Mouse (Mus musculus) heart, embryonic 10.5 days (tissue): ENCODE results near the gene Fus. TPM values are rescaled to one million over a fixed set of nuclear protein-coding genes. Genes with fewer than 3 reads are reported as not detected.

Source experiments
- DNase-seq: peaks from one replicate; pipeline ENCODE4 v3.0.0-alpha.2; 2017; ENCODE audit warnings: low spot score
- H3K27ac ChIP-seq: fragments of 300-500 bp; sonication (generic); 2 replicates; pipeline ENCODE4 v1.5.1; 2016; ENCODE audit warnings: mild to moderate bottlenecking
- H3K27me3 ChIP-seq: fragments of 300-500 bp; sonication (generic); 2 replicates; pipeline ENCODE4 v1.6.1; 2016; ENCODE audit warnings: mild to moderate bottlenecking; ENCODE audit not compliant: poor library complexity, insufficient read depth, severe bottlenecking
- H3K36me3 ChIP-seq: fragments of 300-500 bp; sonication (generic); 2 replicates; pipeline ENCODE4 v1.6.1; 2016; ENCODE audit warnings: mild to moderate bottlenecking, moderate library complexity
- H3K4me1 ChIP-seq: fragments of 300-500 bp; sonication (generic); 2 replicates; pipeline ENCODE4 v1.6.1; 2016; ENCODE audit warnings: mild to moderate bottlenecking
- H3K4me3 ChIP-seq: fragments of 300-500 bp; sonication (generic); 2 replicates; pipeline ENCODE4 v1.5.1; 2016; ENCODE audit warnings: mild to moderate bottlenecking, moderate library complexity
- H3K9me3 ChIP-seq: fragments of 300-500 bp; sonication (generic); 2 replicates; pipeline ENCODE4 v1.6.1; 2016; ENCODE audit warnings: mild to moderate bottlenecking, moderate library complexity
- WGBS: fragments of 180-500 bp; shearing (Covaris S2); methylation state at CpG from one replicate; pipeline ENCODE4 v1.1.7; 2016; 5-methylcytosine and 5-hydroxymethylcytosine counted together
- polyA plus RNA-seq: library from polyadenylated mRNA; unstranded; fragments of >200 nt; fragmentation: Nextera tagmentation; extraction: Ambion mirVana; gene quantifications from 2 replicates; pipeline ENCODE4 v1.2.1, GENCODE M21; 2016

Gene Fus
- polyA plus RNA-seq, 1 experiment from 2014 or later: 362 TPM

DNA sequence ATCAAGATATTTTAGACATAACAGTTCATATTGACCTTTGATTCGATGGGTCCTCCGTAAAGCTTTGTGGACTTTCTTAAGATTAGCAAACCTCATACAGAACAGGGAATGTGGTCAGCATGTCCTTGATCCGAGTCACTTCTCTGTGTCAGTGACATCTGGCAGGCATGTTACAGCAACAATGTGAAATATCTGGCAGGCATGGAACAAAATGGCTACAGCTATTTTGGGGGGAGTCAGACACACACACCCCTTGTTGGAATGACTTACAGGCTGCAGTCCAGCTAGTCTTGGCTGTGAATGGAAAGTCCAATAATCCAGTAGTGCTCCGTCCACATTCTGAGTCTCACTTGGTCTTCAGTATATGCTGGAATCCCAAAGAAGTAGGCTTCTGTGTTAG lies 56.3 kb downstream of the Fus start:
- Histone ChIP-seq H3K4me1 (no peaks in the 10 kb centered on the region), H3K4me3 (no peak overlapping the region), H3K27me3 (no peaks in the 10 kb centered on the region), H3K9me3 (no peaks in the 10 kb centered on the region), H3K36me3 (no peaks in the 10 kb centered on the region), H3K27ac (no peak overlapping the region)
- WGBS: 83% methylated on average over 4 of the region's 4 CpGs
- DNase-seq: no peak

DNA sequence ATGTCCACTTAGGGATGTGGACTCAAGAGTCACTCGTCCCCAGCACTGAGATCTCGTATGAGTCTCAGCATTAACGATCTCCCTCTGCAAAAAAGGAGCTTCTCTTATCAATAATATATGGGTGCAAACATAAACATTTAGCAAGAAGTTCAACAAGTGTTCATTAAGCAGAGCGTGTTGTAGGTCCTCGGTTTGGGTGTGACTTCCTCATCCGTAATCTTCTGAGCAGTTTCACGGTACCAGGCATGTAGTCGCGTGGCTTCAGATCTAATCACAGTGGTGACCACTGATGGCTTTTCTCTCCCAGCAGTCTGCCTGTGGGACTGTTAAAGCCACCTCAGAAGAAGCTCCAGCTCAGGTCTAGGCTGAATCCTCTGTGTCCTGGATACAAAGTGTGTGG lies 57.1 kb downstream of the Fus start:
- DNase-seq: no peak
- Histone ChIP-seq H3K27ac (no peak overlapping the region), H3K4me1 (no peaks in the 10 kb centered on the region), H3K9me3 (no peaks in the 10 kb centered on the region), H3K4me3 (no peak overlapping the region), H3K27me3 (no peaks in the 10 kb centered on the region), H3K36me3 (no peaks in the 10 kb centered on the region)
- WGBS: 83% methylated on average over 9 of the region's 9 CpGs

DNA sequence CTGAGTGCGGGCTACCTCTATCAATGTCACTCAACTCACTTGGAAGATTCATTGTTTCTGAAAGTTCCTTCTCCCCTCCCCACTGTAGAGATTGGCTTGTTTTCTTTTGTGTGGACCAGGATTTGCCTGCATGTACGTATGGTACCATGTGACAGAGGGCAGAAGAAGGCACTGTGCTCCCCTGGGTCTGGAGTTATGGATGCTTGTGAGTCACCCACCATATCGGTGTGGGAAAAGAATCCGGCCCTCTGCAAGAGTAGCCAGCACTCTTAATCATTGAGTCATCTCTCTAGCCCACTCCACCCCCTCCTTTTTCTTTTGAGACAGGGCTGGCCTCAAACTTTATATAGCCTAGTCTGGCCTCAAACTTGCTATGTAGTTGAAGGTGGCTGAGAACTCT lies 57.7 kb downstream of the Fus start:
- no peaks in the 10 kb centered on the region for H3K9me3 ChIP-seq
- WGBS: 77% methylated on average over 4 of the region's 4 CpGs
- no peaks in the 10 kb centered on the region for H3K4me1 ChIP-seq
- H3K4me3 ChIP-seq: no peak overlapping the region
- H3K36me3 ChIP-seq: no peaks in the 10 kb centered on the region
- H3K27me3 ChIP-seq: no peaks in the 10 kb centered on the region
- no peak for DNase-seq
- no peak overlapping the region for H3K27ac ChIP-seq

DNA sequence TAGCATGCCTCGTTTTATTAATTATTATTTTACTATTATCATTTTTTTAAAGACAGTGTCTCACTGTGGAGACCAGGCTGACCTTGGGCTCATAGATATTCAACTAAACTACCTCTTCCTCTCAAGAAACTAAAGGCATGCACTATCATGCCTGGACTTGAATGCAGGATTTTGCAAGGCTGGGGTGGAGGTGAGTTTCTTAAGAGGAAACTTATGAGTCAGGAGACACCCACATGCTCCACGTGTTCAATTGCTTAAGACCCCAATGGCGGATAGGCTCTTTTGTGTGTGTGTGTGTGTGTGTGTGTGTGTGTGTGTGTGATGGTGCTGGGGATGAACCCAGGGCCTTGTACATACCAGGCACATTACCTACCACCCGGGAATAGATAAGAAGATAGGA lies 58.1 kb downstream of the Fus start:
- Histone ChIP-seq H3K27ac (no peak overlapping the region), H3K36me3 (no peaks in the 10 kb centered on the region), H3K9me3 (no peaks in the 10 kb centered on the region), H3K4me1 (no peaks in the 10 kb centered on the region), H3K27me3 (no peaks in the 10 kb centered on the region), H3K4me3 (no peak overlapping the region)
- WGBS: 64% methylated on average over 4 of the region's 4 CpGs
- no peak for DNase-seq

DNA sequence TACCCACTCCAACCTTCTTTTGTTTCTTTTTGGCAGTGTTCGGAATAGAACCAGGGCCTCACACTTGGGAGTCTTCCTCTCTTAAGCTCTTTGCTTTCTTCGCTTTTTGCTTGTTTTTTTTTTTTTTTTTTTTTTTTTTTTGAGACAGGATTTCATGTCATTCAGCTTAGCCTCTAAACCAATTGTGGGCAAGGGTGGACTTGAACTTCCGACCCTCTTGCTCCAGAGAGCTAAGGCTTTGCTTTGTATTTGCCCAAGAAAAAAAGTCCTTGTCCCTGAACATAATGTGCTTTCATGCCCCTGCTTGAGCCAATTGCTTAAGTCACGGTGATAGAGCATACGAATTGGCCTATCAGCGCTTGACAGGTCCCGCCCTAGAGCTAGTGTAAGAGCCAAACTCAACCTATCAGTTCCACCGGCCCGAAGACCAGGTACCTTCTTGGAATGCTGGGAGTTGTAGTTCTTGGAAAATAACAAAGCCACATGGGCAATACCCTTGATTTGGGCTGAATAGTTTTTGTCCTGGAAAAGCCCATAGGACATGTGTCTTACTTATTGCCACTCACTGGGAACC lies 64.2 kb downstream of the Fus start:
- H3K9me3 ChIP-seq: no peaks in the 10 kb centered on the region
- H3K4me1 ChIP-seq: no peaks in the 10 kb centered on the region
- no peak overlapping the region for H3K27ac ChIP-seq
- peak; percentile 85 for DNase-seq
- no peaks in the 10 kb centered on the region for H3K36me3 ChIP-seq
- H3K27me3 ChIP-seq: no peaks in the 10 kb centered on the region
- 43% methylated on average over 9 of the region's 9 CpGs for WGBS
- no peak overlapping the region for H3K4me3 ChIP-seq

DNA sequence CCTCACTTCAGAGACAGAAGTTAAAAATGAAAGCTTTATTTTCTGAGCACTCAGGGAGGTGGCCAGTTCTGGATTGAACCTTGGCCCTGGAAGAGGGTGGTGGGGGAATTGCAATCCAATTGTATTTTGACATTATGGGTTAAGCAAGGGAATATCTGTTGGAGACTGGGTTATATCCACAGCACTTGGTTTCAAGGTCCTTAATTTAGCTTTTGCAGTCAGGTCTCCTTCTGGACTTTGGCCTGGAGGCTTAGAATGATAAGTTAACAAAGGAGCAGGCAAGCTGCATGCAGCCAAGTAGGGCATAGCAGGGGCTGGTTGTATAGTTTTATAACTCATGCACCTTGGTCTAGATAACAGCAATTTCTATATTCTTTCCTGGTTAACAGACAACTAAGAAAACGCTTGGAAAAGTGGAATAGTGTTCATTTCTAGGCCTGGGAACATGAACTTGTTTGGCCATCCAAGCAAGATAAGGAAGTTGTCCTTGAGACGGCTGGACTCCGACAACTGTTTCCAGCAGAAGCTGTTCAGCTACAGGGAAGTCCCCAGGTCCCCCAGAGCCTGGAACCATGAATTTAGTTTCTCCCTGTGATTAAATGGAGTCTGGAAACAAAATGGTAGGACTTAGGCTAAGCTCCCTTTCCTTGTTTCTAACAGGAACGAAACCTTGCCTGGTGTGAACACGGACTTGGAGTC lies 65.2 kb downstream of the Fus start:
- Histone ChIP-seq H3K36me3 (no peaks in the 10 kb centered on the region), H3K27me3 (no peaks in the 10 kb centered on the region), H3K27ac (no peak overlapping the region), H3K4me1 (no peaks in the 10 kb centered on the region), H3K4me3 (no peak overlapping the region), H3K9me3 (no peaks in the 10 kb centered on the region)
- 74% methylated on average over 5 of the region's 5 CpGs for WGBS
- no peak for DNase-seq

DNA sequence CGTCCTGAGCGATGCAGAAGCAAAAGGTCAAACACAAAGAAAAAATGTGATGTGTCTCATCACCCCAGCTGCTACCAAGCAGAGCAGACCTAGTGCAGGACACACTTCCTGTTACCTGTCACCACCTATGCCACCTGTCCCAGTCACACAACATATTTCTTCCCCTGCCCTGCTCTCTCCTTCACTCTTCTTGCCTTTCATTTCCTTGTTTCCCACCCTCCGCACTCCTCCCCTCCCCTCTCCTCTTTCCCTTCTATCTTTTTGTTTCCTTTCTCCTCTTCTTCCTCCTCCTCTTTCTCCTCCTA lies 65.7 kb downstream of the Fus start:
- H3K4me1 ChIP-seq: no peaks in the 10 kb centered on the region
- H3K4me3 ChIP-seq: no peak overlapping the region
- no peaks in the 10 kb centered on the region for H3K9me3 ChIP-seq
- H3K27me3 ChIP-seq: no peaks in the 10 kb centered on the region
- 89% methylated on average over 3 of the region's 3 CpGs for whole genome bisulfite sequencing
- no peak for DNase-seq
- H3K36me3 ChIP-seq: no peaks in the 10 kb centered on the region
- no peak overlapping the region for H3K27ac ChIP-seq

DNA sequence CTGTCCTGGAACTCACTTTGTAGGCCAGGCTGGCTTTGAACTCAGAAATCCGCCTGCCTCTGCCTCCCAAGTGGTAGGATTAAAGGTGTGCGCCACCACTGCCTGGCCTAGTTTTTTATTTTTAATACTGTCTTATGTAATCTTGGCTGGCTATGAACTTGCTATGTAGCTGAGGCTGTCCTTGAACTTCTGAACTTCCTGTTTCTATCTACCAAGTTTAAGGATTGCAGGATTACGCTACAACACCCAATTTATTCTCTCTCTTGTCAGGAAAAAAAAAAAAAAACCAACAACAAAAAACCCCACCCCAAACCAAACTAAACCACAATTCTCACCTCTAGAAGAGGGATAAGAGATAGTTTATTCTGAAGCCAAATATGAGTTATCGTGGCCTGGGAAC lies 66.4 kb downstream of the Fus start:
- no peaks in the 10 kb centered on the region for H3K9me3 ChIP-seq
- no peak for DNase-seq
- no peaks in the 10 kb centered on the region for H3K27me3 ChIP-seq
- no peak overlapping the region for H3K27ac ChIP-seq
- H3K36me3 ChIP-seq: no peaks in the 10 kb centered on the region
- H3K4me1 ChIP-seq: no peaks in the 10 kb centered on the region
- 89% methylated on average over 4 of the region's 4 CpGs for WGBS
- no peak overlapping the region for H3K4me3 ChIP-seq

Other genes with a start within 250 kb of the Fus start
- gene Ctf2, start 235.3 kb upstream of the Fus start, polyA plus RNA-seq: 0.26 TPM in 1 of 2 replicates, not detected in the other
- gene Fbxl19, start 222.9 kb upstream of the Fus start, polyA plus RNA-seq: 3.4 and 4.8 TPM in 2 replicates
- 12.9 and 19.8 TPM in 2 replicates for gene Orai3, start 197.6 kb upstream of the Fus start, polyA plus RNA-seq
- 13.2 and 23.7 TPM in 2 replicates for gene Setd1a, start 190.8 kb upstream of the Fus start, polyA plus RNA-seq
- gene Gm49388, start 181.8 kb upstream of the Fus start, polyA plus RNA-seq: not detected in 2 replicates
- 14.9 and 17.1 TPM in 2 replicates for gene Hsd3b7, start 166.9 kb upstream of the Fus start, polyA plus RNA-seq
- gene Stx4a, start 143.2 kb upstream of the Fus start, polyA plus RNA-seq: 32.4 and 36.3 TPM in 2 replicates
- 1.1 and 3.2 TPM in 2 replicates for gene Stx1b, start 142.9 kb upstream of the Fus start, polyA plus RNA-seq
- 10.6 and 11.7 TPM in 2 replicates for gene Zfp646, start 91.2 kb upstream of the Fus start, polyA plus RNA-seq
- 15.7 and 21.7 TPM in 2 replicates for gene Zfp668, start 90.6 kb upstream of the Fus start, polyA plus RNA-seq
- 1.2 and 1.9 TPM in 2 replicates for gene Prss53, start 76.5 kb upstream of the Fus start, polyA plus RNA-seq
- gene Gm21974, start 72.0 kb upstream of the Fus start, polyA plus RNA-seq: not detected in 2 replicates
- 81.7 and 89.4 TPM in 2 replicates for gene Vkorc1, start 71.8 kb upstream of the Fus start, polyA plus RNA-seq
- 143 and 176 TPM in 2 replicates for gene Bckdk, start 63.4 kb upstream of the Fus start, polyA plus RNA-seq
- gene Kat8, start 54.9 kb upstream of the Fus start, polyA plus RNA-seq: 31.0 and 39.7 TPM in 2 replicates
- 2.3 and 8.9 TPM in 2 replicates for gene Prss8, start 37.4 kb upstream of the Fus start, polyA plus RNA-seq
- 10.9 and 13.0 TPM in 2 replicates for gene Prss36, start 20.7 kb upstream of the Fus start, polyA plus RNA-seq
- 27.8 and 35.5 TPM in 2 replicates for gene Pycard, start 26.4 kb downstream of the Fus start, polyA plus RNA-seq
- 0.40 and 1.2 TPM in 2 replicates for gene Trim72, start 36.5 kb downstream of the Fus start, polyA plus RNA-seq
- gene Itgam, start 95.2 kb downstream of the Fus start, polyA plus RNA-seq: 0.06 and 0.25 TPM in 2 replicates
- gene Gm49368, start 95.2 kb downstream of the Fus start, polyA plus RNA-seq: 0.09 TPM in 1 of 2 replicates, not detected in the other
- 0.05 and 0.10 TPM in 2 replicates for gene Itgax, start 162.1 kb downstream of the Fus start, polyA plus RNA-seq
- gene Itgad, start 186.9 kb downstream of the Fus start, polyA plus RNA-seq: not detected in 2 replicates
- 258 and 459 TPM in 2 replicates for gene Cox6a2, start 238.9 kb downstream of the Fus start, polyA plus RNA-seq